Mouse (Mus musculus) heart, postnatal 4 days (tissue): Measurements from ENCODE around the gene Pnpo. TPM values are rescaled to one million over a fixed set of nuclear protein-coding genes. Genes with fewer than 3 reads are reported as not detected.

Experiments used
- DNase-seq: peaks from one replicate; pipeline ENCODE4 v3.0.0; 2021
- total RNA-seq, 2 experiments: library from RNA; stranded (reverse); gene quantifications; 2 replicates each; pipeline ENCODE4 v1.2.3; 2021

Gene Pnpo
- total RNA-seq, 2 experiments from 2014 or later = 10.6 to 16.7 TPM

GRCm38 (mm10) chr11:96906431-96907161 lies 37.2 kb downstream of the Pnpo start:
- DNase-seq = peak; percentile 52

GRCm38 (mm10) chr11:96902639-96903635 lies 40.8 kb downstream of the Pnpo start:
- no peak for DNase-seq

- no peak for DNase-seq
Measured at GRCm38 (mm10) chr11:96901332-96901731, 42.5 kb downstream of the Pnpo start.

GRCm38 (mm10) chr11:96899449-96900306 lies 44.1 kb downstream of the Pnpo start:
- DNase-seq = no peak

GRCm38 (mm10) chr11:96895886-96896285 lies 47.9 kb downstream of the Pnpo start:
- no peak for DNase-seq

GRCm38 (mm10) chr11:96893203-96893842 lies 50.5 kb downstream of the Pnpo start:
- no peak for DNase-seq

GRCm38 (mm10) chr11:96891784-96892527 lies 51.8 kb downstream of the Pnpo start:
- DNase-seq = no peak

Other genes starting within 250 kb of the Pnpo start
- 10 to 100 TPM; 15.5 to 18.2 TPM for gene Snx11, start 166.4 kb downstream of the Pnpo start, total RNA-seq
- gene Cbx1, start 154.9 kb downstream of the Pnpo start, total RNA-seq = 10 to 100 TPM; 69.6 to 72.0 TPM
- 100 to 1,000 TPM; 200 to 203 TPM for gene Nfe2l1, start 114.0 kb downstream of the Pnpo start, total RNA-seq
- gene Copz2, start 94.1 kb downstream of the Pnpo start, total RNA-seq = 10 to 100 TPM; 51.2 to 52.7 TPM
- 10 to 100 TPM; 34.6 to 35.6 TPM for gene Cdk5rap3, start 27.5 kb downstream of the Pnpo start, total RNA-seq
- gene Prr15l, start 15.9 kb downstream of the Pnpo start, total RNA-seq = under 1 TPM; 0.32 to 0.36 TPM
- 10 to 100 TPM; 18.8 to 19.3 TPM for gene Sp2, start 39.0 kb upstream of the Pnpo start, total RNA-seq
- not detected for gene Sp6, start 69.4 kb upstream of the Pnpo start, total RNA-seq
- 10 to 100 TPM; 12.1 to 15.3 TPM for gene Scrn2, start 86.0 kb upstream of the Pnpo start, total RNA-seq
- gene Lrrc46, start 97.4 kb upstream of the Pnpo start, total RNA-seq = under 1 TPM in 1 of 2 experiments, not detected in 1; 0.38 TPM
- 10 to 100 TPM; 80.2 to 81.0 TPM for gene Mrpl10, start 97.6 kb upstream of the Pnpo start, total RNA-seq
- gene Osbpl7, start 106.6 kb upstream of the Pnpo start, total RNA-seq = 1 to 10 TPM; 5.6 to 7.5 TPM
- not detected for gene Tbx21, start 171.3 kb upstream of the Pnpo start, total RNA-seq
- gene Tbkbp1, start 207.5 kb upstream of the Pnpo start, total RNA-seq = 10 to 100 TPM; 17.0 to 17.7 TPM
- 100 to 1,000 TPM; 160 to 162 TPM for gene Kpnb1, start 243.9 kb upstream of the Pnpo start, total RNA-seq